Mouse (Mus musculus) right cerebral cortex, postnatal 14 days (tissue): ENCODE data around the gene Vmn1r158.
"Not testable (repeated sequence)": the region's sequence is repeated elsewhere in the genome, so short reads cannot be mapped to it uniquely, and the experiment has no call there.

ENCODE experiments used
- DNase-seq: peaks from one replicate; pipeline ENCODE4 v3.0.0; 2022

The Vmn1r158 gene

GRCm38 (mm10) chr7:22790682-22791081 is at the start of gene Vmn1r158:
TSS of gene Vmn1r158 (minus strand) at chr7:22790782.
- DNase-seq, result not testable (repeated sequence)

- not testable (repeated sequence) for DNase-seq
Measured at GRCm38 (mm10) chr7:22775981-22776380, 14.6 kb downstream of the Vmn1r158 start.

GRCm38 (mm10) chr7:22761397-22761796 is 29.2 kb downstream of the Vmn1r158 start, which contains the start of gene Vmn1r157:
TSS of gene Vmn1r157 (plus strand) at chr7:22761697.
- not testable (repeated sequence) for DNase-seq
